Mouse (Mus musculus): ENCODE data around the gene Mov10l1.

Gene Mov10l1

DNA sequence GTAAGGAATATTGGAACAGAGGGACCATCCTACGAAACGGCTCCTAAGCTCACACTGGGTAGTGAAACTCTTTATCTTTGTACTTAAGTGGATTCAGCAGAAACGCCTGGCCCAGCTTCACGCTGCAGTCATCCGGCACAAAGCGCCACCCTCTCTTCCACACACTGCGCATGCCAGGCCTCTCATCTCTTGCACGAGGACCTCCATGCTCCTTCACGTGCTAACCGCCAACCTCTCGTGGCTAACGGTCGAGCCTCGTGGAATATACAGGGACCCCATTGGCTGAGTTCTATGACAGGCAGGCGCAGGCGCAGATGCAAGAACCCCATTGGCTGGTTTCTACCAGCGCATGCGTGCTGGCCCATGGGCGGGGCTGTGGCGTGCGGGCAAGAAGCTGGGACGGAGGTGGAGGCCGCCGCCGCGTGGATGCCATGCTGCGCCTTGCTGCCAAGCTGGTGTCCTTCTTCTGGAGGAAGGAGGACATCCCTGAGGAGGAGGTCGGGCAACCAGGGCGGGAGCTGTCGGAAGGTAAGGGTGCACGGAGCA, at the start of gene Mov10l1:
Mov10l1 (plus strand) TSS at position 376 of the 546 bp plus-strand sequence.
- no peak for DNase-seq (ENCODE audit: low spot score in 2 of 2)

DNA sequence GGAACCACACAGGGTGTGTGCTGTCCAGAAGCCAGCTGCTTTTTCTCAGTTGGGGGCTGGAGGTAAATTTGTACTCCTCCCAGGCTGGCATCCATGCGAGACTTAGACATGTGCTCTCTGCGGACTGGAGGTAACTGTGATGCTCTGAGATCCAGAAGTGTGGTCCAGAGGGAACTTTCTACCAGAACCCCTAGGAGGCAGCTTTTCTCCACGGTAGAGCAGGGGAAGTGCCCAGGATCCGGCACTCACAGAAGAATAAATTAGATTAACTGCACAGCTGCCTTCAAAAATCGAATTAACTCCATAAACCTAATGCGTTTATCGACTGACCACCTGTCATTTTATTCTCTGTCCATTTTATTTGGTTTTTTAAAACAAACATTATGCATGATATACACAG, 48.6 kb upstream of the Mov10l1 start:
- no peak for DNase-seq (ENCODE audit: low spot score in 2 of 2)

DNA sequence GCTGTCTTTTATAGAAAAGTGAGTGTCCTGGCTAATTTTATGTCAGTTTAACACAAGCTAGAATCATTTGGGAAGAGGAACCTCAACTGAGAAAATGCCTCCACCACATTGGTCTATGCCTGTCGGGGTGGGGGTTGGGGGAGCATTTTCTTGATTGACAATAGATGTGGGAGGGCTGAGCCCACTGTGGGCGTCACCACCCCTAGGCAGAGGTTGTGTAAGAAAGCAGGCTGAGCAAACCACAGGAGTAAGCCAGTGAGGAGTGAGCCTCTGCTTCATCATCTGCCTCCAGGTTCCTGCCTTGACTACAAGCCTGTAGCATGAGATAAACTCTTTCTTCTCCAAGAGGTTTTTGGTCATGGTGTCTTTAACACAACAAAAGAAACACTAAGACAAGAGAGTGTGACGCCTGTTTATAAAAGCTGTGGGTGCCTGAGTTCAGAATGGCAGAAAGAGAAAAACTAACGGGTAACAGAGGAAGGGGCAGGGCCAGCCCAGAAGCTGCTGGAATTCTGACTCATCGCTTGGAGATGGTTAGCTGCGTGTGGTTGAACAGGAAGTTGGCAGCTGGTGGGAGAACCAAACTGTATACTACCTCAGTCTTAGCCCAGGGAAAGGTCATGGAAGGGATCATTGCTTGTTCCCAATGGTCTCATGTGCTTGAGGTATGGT, 46.0 kb upstream of the Mov10l1 start:
- DNase-seq (ENCODE audit: low spot score in 2 of 2) = no peak

DNA sequence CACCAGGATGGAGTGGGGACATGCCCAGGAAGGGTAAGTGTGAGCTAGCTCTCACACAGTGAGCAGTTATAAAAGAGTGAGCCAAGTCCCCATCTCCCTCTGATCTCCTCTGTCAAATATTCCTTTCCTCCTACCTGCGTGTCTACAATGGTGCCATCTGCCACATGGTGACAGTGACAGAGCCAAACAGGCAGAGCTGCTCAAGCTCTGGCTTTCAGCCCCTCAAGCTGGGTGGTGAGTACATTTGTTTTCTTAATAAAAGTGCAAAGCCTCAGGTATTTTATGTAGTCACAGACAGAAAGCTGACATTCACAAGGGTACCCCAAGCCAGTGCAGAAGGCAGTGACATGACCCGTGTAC, 45.4 kb upstream of the Mov10l1 start:
- no peak for DNase-seq (ENCODE audit: low spot score in 2 of 2)

DNA sequence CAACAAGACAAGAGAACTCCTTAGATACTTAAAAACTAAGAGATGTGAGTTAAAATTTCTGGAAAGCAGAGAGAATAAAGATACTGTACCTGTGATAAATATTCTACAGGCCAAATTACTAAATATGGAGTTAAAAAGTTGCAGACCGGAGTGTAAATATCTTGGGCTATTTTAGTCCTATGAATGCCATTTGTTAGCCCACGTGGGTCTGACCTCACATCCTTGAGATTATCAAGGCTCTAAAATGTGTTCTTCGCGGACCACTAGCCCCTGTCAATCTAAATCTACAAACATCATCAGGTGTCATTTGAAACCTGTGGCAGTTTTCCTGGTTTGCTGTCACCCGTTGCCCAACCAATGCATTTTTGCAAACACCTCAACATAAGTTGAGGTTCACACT, 39.9 kb upstream of the Mov10l1 start:
- no peak for DNase-seq (ENCODE audit: low spot score in 2 of 2)

DNA sequence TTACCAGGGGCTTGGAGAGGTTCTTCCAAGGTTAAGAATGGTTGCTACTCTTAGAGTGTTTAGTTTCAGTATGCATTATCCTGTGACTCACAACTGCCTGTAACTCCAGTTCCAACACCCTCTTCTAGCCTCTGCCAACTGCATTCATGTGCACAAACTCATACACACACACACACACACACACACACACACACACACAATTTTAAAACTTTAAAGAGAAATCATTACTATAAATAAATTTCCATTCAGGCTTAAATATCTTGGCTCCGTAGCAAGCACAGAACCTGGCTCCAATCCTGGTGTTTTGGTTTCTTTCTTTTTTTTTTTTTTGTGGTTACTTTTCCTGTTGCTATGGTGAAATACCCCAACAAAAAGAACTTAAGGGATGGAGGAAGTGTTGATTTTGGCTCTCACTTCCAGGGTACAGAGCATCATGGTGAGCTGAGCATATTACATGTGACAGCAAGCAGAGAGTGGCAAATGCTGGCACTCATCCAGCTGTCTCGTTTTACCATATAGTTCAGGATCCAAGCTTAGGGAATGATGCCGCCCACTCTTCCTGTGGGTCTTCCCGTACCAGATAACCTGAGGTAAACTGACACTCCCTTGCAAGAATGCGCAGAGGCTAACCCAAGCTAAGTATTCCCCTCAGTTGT, 38.7 kb upstream of the Mov10l1 start:
- DNase-seq (ENCODE audit: low spot score in 2 of 2) = no peak

DNA sequence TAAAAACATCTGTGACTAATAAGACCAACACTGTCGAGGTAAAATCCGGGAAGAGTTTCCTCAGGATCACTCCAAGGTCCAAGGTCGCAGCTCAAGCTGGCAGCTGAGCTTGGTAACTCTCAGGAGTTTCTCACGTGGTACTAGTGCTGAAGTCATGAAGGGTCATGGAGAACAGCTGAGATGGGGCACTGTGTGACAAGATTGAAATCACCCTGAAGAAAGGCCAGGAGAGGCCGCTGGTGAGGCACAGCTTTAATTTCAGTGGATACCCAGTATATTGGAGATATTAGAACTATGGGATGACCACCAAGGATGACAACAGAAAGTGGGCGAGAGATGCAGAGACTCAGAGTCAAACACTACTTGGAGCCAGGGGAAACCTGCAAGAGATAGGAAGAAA, 35.9 kb upstream of the Mov10l1 start:
- DNase-seq (ENCODE audit: low spot score in 2 of 2) = no peak

DNA sequence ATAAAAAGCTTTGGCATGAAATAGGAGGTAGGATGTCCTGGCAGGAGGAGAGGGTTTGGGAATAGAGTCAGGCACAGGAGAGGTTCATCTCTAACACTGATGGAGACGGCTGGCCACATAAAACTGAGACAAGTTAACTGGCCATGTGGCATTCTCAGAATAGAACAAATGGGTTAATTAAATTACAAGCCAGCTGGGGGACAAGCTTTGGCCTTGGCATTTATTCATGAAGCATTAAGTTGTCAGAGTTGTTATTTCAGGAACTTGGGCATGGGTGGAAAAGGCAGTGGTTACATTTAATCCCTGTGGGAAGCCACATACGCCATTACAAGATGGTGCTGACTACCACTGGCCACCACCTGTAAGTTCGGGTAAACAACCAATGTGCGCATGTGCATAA, 31.5 kb upstream of the Mov10l1 start:
- no peak for DNase-seq (ENCODE audit: low spot score in 2 of 2)

DNA sequence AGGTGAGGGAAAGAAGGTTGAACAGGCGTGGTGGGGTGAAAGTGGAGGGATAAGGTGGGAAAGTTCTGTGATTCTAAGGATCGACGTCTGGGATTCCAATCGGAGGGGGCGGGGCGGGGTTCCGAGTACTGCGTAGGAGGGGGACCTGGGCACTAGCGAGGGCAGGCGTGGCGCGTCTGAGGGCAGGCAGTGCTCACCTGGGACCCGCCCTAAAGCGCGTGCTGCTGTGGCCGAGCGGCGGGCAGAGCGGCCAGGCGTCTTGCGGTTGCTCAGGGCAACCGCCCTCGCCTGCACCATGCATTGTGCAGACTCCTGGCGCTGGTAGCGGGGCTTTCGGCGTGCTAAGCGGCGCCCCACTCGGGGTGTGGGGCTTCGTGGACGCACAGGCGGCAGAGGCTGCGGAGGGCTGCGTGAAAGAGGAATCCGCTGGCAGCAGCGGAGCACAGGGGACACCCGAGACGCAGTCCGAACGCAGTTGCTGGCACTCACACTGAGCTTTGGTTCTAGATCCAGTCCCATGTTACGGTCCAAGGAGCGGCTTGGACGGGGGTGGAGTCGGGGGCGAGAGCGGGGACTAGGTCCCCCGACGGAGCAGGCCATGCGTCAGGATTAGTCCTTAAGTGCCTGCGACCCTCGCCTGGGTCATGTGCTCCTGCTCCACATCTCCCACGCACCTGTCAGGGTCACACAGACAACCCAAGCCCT, 28.2 kb upstream of the Mov10l1 start, which contains the start of gene Ttll8:
Ttll8 (minus strand) TSS at position 51 of the 705 bp plus-strand sequence.
- no peak for DNase-seq (ENCODE audit: low spot score in 2 of 2)

DNA sequence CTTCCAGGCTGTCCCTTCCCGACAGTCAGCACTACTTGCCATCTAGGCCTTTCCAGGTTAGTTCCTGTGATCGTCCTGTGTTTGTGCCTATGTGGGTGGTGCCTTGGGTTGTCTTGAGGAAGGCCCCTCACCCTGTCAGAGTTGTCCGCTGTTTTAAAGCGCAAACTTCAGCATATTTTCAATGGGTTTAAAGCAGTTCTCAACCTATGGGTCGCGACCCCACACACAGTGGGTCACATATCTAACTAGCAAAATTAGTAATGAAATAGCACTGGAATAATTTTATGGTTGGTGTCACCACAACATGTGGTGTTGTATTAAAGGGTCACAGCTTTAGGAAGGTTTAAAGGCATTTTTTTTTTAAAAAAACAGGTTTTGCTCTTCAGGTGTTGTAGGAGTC, 27.4 kb upstream of the Mov10l1 start:
- no peak for DNase-seq (ENCODE audit: low spot score in 2 of 2)

DNA sequence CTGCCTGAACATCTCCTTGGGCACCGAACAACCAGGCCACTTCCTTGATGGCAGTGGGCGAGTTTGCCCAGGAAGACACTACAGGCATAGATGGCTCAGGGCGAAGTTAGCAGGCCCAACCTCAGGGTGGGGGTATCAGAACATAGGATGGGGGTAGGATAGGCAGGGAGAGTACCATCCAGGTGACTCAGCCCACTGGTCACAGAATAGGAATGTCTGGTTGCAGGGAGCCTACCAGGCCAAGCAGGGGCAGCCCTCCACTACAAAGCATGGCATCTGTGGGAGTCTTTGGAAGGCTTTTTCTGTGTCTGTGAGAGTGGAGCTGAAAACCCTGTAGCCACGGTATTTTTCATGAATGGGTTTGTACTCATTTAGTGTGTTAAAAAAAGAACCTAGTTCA, 25.2 kb upstream of the Mov10l1 start:
- DNase-seq (ENCODE audit: low spot score in 2 of 2) = no peak

DNA sequence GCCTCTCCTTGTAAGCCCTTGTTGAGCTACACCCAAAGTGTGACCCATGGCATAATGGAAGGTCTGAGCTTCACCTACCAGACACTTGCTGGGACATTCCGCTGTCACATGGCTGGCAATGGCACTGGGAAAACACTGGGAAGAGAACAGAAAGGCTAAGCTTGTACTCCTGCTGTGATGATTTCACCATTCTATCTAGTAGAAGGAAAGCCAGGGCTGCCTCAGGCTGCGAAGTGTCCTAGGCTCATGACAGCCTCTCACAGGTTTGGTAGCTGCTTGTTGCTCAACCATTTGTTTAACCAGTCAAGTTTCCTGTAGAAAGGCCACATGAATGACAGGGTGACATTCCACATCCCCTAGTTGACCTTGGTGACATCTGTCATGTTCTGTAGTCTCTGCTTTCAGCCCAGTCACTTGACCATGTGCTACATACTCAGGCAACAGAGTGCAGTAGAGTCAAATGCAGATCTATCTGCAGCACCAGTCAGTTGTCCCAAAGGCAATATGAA, 18.6 kb upstream of the Mov10l1 start:
- DNase-seq (ENCODE audit: low spot score in 2 of 2) = no peak

DNA sequence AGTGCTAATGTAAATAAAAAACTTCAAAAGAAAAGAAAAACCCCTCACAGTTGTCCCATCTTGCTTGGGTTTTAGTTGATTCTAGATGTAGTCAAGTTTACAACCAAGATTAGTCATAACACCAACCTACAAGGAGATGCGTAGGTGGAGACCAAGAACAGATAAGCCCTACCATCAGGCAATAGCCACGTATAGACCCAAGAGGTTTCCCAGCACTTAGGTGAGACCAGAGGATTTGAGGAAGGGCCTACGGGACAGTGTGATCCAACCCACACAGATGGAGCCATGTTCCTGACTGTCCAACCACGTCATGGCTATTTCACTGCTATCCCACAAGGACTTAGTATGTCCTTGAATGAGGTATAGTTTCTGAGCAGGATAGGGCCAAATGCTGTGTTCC, 10.4 kb upstream of the Mov10l1 start:
- DNase-seq (ENCODE audit: low spot score in 2 of 2) = no peak

DNA sequence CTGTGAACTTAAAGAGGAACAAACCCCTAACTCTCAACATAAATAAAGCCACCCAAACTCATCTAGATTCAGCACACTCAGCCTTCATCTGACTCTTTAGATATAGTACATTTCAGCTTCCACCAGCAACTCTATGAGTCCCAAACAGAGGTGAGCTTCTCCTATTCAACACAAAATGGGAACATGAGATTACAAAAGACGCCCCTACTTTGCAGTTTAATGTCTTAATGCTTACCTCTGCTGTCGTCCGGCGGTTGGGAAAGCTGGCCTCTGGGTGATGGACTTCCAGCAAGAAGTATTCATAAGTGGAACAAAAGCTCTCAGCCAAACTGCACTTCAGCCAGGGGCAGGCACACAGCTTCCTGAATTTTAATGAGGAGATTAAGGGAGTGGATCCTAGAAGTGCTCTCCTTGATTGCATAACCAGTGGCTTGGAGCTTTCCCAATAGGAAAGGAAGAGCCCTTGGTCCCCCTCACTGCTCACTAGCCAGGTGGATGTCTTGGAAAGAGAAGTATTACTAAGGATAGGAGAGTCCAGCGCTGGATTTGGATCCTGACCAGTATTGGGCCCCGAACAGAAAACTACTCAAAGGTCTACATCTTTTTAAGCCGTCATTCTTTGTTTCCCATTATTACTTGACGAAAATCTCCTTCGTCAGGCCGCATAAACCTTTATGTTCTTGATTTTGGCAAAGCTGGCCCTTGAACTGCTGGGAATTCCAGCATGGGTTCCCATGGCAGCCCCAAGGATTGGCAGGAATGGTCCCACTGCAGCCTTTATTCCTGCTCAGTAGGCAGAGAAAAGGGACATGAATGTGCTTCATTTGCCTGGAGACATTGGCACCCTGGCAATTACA, 4.2 kb upstream of the Mov10l1 start, which contains the start of gene Mlc1:
Mlc1 (minus strand) TSS at position 727 of the 857 bp plus-strand sequence.
- peak; percentile 30 to 40 for DNase-seq (ENCODE audit: low spot score in 2 of 2)

DNA sequence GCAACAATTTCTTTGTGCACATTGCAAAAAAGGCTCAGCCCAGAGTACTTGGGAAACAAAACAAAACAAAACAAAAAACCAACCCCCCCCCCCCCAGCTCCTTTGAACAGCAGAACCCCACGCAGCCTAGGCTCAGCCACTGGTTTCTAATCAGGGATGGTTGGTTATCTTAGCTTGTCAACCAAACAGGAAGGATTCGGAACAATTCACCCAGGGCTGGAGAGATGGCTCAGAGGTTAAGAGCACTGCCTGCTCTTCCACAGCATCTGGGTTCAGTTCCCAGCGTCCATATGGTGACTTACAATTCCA, 3.6 kb upstream of the Mov10l1 start:
- no peak for DNase-seq (ENCODE audit: low spot score in 2 of 2)

DNA sequence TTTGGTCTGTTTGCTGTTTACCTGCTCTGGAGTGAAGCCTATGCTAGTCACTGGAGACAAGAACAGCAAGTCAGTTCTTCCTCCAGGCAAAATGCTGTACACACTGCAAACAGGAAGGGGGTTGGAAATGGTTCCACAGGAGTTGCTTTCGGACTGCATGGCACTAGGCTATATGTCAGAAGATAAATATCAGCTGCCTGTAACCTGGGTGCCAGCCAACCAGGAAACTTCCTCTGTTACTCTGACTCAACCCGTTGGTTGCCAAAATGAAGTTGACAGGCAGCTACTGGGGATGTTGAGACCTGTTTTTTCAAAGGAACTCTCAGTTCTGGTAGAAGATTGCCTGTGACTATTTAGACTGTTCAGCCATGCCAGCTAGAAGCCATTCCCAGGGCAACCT, 6.5 kb downstream of the Mov10l1 start:
- DNase-seq (ENCODE audit: low spot score in 2 of 2) = no peak

DNA sequence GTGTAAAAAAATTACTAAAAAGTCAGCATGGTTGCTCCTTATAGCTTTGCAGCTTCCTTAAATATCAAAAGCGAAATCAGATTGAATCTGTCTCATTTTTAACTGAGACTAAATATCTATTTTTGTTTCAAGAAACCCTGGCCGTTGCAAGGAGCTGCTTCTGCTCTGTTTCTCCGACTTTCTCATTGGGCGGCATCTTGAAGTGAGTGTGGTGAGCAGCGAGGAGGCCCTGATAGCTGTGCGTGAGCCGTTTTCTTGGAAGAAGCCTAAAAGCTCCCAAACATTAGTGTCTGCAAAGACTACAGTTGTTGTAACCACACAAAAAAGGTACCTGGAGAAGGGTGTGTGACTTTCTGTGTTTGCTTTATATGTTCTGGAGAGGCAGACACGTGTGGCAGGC, 15.9 kb downstream of the Mov10l1 start:
- no peak for DNase-seq (ENCODE audit: low spot score in 2 of 2)

DNA sequence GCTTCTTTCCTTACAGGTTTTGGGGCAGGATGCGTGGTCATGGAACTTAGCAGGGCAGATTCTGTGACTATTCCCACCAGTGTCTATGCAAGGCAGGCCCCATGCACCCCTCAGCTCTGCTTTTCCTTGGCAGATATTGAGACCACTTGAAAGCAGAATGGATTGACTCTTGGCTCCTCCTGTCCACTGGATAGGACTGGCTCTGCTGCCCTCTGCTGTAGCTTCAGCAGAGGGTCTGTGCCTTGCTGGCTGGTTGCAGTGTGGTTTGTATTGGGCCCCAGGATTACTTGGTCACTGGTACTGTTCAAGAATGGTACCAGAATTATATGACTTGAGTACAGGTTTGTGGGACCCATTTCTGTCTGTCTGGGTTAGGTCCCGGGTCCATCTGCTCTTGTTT, 16.4 kb downstream of the Mov10l1 start:
- no peak for DNase-seq (ENCODE audit: low spot score in 2 of 2)

DNA sequence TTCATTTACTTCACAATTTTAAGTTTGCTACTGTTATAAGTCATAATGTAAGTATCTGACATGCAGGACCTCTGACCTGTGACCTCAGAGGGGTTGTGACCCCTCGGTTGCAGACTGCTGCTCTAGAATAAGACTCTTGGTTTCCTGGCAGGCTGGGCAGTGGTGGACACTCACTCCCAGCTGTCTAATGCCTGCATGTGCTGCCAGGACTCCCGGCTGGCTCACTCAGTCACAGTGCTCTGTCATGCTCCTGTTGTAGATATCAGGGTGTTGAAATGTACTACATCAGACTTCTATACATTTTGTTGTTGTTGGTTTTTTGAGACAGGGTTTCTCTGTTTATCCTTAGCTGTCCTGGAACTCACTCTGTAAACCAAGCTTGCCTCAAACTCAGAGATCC, 17.7 kb downstream of the Mov10l1 start:
- DNase-seq (ENCODE audit: low spot score in 2 of 2) = no peak

DNA sequence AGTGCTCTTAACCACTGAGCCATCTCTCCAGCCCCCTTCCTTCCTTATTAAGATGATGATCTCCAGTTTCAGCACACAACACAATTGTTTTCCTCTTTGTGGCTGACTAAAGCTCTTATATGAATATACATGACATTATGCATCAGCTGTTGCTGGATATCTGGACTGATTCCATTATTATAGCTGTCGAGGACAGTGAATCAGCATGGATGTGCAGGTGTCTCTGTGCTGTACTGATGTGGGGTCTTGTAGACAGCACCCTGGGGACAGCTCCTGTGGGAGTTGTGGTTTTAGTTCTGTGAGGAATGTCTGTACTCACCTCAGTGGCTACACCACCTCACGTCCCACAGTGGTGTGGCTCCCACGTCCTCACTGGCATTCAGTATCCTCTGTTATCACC, 18.5 kb downstream of the Mov10l1 start:
- DNase-seq (ENCODE audit: low spot score in 2 of 2) = no peak

DNA sequence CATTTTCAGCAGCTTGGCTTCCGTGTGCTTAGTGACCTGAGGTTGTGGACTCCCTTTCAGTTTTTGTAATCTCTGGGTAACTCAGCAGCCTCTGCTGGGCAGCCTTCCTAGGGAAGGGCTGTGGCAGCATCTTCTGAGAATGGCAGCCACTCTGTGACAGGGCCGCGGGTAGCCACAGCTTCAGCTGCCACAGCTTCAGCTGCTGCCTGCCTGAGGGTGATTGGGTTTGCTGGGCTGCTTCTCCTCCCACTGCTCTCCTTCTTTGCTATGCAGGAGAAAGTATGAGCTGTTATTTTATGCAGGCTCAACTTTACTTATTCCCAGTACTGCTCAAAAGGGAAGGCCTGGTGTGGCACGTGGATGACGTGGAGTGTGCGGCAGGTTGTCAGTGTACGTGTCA, 24.3 kb downstream of the Mov10l1 start:
- DNase-seq (ENCODE audit: low spot score in 2 of 2) = no peak

DNA sequence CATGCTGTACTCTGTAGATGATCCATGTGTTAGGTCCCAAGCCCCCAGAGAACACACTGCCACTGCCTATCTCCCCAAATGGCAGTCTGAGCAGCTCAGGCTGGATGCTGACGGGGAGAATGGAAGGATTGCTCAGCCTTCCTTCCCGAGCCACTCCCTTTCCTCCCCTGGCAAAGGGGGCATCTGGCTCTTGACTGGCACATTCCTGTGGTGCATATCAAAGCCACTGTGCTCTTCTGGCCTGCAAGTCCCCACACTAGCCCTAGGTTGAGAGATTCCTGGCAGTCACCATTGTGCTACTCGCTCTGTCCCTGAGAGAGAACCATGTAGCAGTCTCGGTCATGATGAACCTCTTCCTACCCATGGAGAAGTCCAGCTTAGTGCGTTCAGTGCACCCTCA, 25.1 kb downstream of the Mov10l1 start:
- no peak for DNase-seq (ENCODE audit: low spot score in 2 of 2)
